Mouse (Mus musculus): ENCODE data around the gene Ephb1. TPM values are rescaled to one million over a fixed set of nuclear protein-coding genes. Genes with fewer than 3 reads are reported as not detected.

The Ephb1 gene
- total and polyA plus RNA-seq, 3 experiments: not detected

- no peak overlapping the region for H3K9ac ChIP-seq (ENCODE audit: insufficient read depth, low read depth)
- no peaks in the 10 kb centered on the region for H3K4me1 ChIP-seq (ENCODE audit: control insufficient read depth in 1 of 2, insufficient read depth in 2 of 2)
- no peak overlapping the region for H3K27ac ChIP-seq (ENCODE audit: insufficient read depth, low read depth)
- H3K27me3 ChIP-seq (replicated peaks): no peaks in the 10 kb centered on the region
- no peaks in the 10 kb centered on the region for H3K79me2 ChIP-seq (replicated peaks; ENCODE audit: control insufficient read depth, extremely low read depth, insufficient read depth, poor library complexity, severe bottlenecking)
- H3K36me3 ChIP-seq (replicated peaks in 1 of 2; ENCODE audit: control insufficient read depth in 1 of 2, insufficient read depth in 1 of 2, low read length in 1 of 2): no peaks in the 10 kb centered on the region
- H3K9me3 ChIP-seq (replicated peaks; ENCODE audit: low read length): peaks cover 94% of the 10 kb centered on the region
- DNase-seq (ENCODE audit: extremely low read depth): no peak
- TF ChIP-seq IRF4 (IDR thresholded peaks at IDR 0.05; ENCODE audit: low read depth, low read length): no peak
- TF ChIP-seq MAFK (IDR thresholded peaks at IDR 0.05; ENCODE audit: insufficient replicate concordance, low read length): no peak
- TF ChIP-seq RCOR1 (conservative IDR thresholded peaks at IDR 0.05; ENCODE audit: low read depth, low read length): no peak
- TF ChIP-seq JUND (conservative IDR thresholded peaks at IDR 0.05; ENCODE audit: low read depth, low read length): no peak
- no peak for TF ChIP-seq TBP (conservative IDR thresholded peaks at IDR 0.05; ENCODE audit: low read depth, low read length)
- no peak for TF ChIP-seq MAX (IDR thresholded peaks at IDR 0.05; ENCODE audit: low read length)
- TF ChIP-seq MEF2A (IDR thresholded peaks at IDR 0.05; ENCODE audit: borderline replicate concordance, low read depth, low read length): no peak
- TF ChIP-seq E2F4 (IDR thresholded peaks at IDR 0.05; ENCODE audit: insufficient replicate concordance, low read depth, low read length): no peak
- no peak for TF ChIP-seq SIN3A (IDR thresholded peaks at IDR 0.05; ENCODE audit: low read length)
- no peak for TF ChIP-seq SMC3 (IDR thresholded peaks at IDR 0.05; ENCODE audit: low read depth, low read length)
- TF ChIP-seq POLR2AphosphoS2 (IDR thresholded peaks at IDR 0.05; ENCODE audit: low read depth, low read length): no peak
- TF ChIP-seq JUN (IDR thresholded peaks at IDR 0.05; ENCODE audit: insufficient read depth, low read depth, low read length): no peak
- TF ChIP-seq HCFC1 (IDR thresholded peaks at IDR 0.05; ENCODE audit: low read depth, low read length): no peak
- no peak for TF ChIP-seq ETS1 (conservative IDR thresholded peaks at IDR 0.05; ENCODE audit: low read depth, low read length)
- no peak for TF ChIP-seq POLR2A (IDR thresholded peaks at IDR 0.05; ENCODE audit: low read depth, low read length)
- no peak for TF ChIP-seq GABPA (IDR thresholded peaks at IDR 0.05; ENCODE audit: insufficient replicate concordance, low read depth, low read length)
- TF ChIP-seq ZKSCAN1 (IDR thresholded peaks at IDR 0.05; ENCODE audit: borderline replicate concordance, low read depth, low read length): no peak
- dilution Hi-C loops (cut with MboI; ENCODE audit: extremely low pct_ligation_motif_present, extremely low pct_unique_long_range_greater_than_20kb, low sequenced_read_pairs) (no loop called here), in situ Hi-C loops (cut with MboI; ENCODE audit: low pct_ligation_motif_present, low pct_unique_long_range_greater_than_20kb, low sequenced_read_pairs) (no loop called here)
- no peak overlapping the region for H3K4me3 ChIP-seq (replicated peaks in 1 of 3; ENCODE audit: low read depth in 2 of 3, low read length in 2 of 3, poor library complexity in 1 of 3)
- H3K4me2 ChIP-seq (ENCODE audit: insufficient read depth, low read depth, poor library complexity, severe bottlenecking): no peak overlapping the region
Observed at GRCm38 (mm10) chr9:102353056-102353635, 1.3 kb downstream of the Ephb1 start.

GRCm38 (mm10) chr9:102352186-102353055, 2.1 kb downstream of the Ephb1 start:
- Histone ChIP-seq H3K4me2 (ENCODE audit: insufficient read depth, low read depth, poor library complexity, severe bottlenecking) (no peak overlapping the region), H3K4me3 (replicated peaks in 1 of 3; ENCODE audit: low read depth in 2 of 3, low read length in 2 of 3, poor library complexity in 1 of 3) (no peak overlapping the region), H3K4me1 (ENCODE audit: control insufficient read depth in 1 of 2, insufficient read depth in 2 of 2) (no peaks in the 10 kb centered on the region), H3K27me3 (replicated peaks) (no peaks in the 10 kb centered on the region), H3K9me3 (replicated peaks; ENCODE audit: low read length) (peaks cover 96% of the 10 kb centered on the region), H3K36me3 (replicated peaks in 1 of 2; ENCODE audit: control insufficient read depth in 1 of 2, insufficient read depth in 1 of 2, low read length in 1 of 2) (no peaks in the 10 kb centered on the region), H3K9ac (ENCODE audit: insufficient read depth, low read depth) (no peak overlapping the region), H3K79me2 (replicated peaks; ENCODE audit: control insufficient read depth, extremely low read depth, insufficient read depth, poor library complexity, severe bottlenecking) (no peaks in the 10 kb centered on the region), H3K27ac (ENCODE audit: insufficient read depth, low read depth) (no peak overlapping the region)
- dilution Hi-C loops (cut with MboI; ENCODE audit: extremely low pct_ligation_motif_present, extremely low pct_unique_long_range_greater_than_20kb, low sequenced_read_pairs): no loop called here
- DNase-seq (ENCODE audit: extremely low read depth): no peak
- no peak for TF ChIP-seq ETS1 (conservative IDR thresholded peaks at IDR 0.05; ENCODE audit: low read depth, low read length)
- TF ChIP-seq ZNF384 (IDR thresholded peaks at IDR 0.05; ENCODE audit: low read depth, low read length): no peak
- no peak for TF ChIP-seq BHLHE40 (IDR thresholded peaks at IDR 0.05; ENCODE audit: low read depth, low read length)
- TF ChIP-seq ZMIZ1 (IDR thresholded peaks at IDR 0.05; ENCODE audit: low read depth, low read length): no peak
- TF ChIP-seq EP300 (IDR thresholded peaks at IDR 0.05; ENCODE audit: low read length): no peak
- TF ChIP-seq SMC3 (IDR thresholded peaks at IDR 0.05; ENCODE audit: low read depth, low read length): no peak
- no peak for TF ChIP-seq HCFC1 (IDR thresholded peaks at IDR 0.05; ENCODE audit: low read depth, low read length)
- TF ChIP-seq SIN3A (IDR thresholded peaks at IDR 0.05; ENCODE audit: low read length): no peak
- no peak for TF ChIP-seq CHD1 (IDR thresholded peaks at IDR 0.05; ENCODE audit: low read depth, low read length)
- TF ChIP-seq GABPA (IDR thresholded peaks at IDR 0.05; ENCODE audit: insufficient replicate concordance, low read depth, low read length): no peak
- no peak for TF ChIP-seq RAD21 (IDR thresholded peaks at IDR 0.05; ENCODE audit: low read depth, low read length)
- no peak for TF ChIP-seq MAX (IDR thresholded peaks at IDR 0.05; ENCODE audit: low read length)
- TF ChIP-seq MYC (IDR thresholded peaks at IDR 0.05; ENCODE audit: low read depth, low read length): no peak
- TF ChIP-seq MAZ (IDR thresholded peaks at IDR 0.05; ENCODE audit: low read depth, low read length): no peak
- TF ChIP-seq KAT2A (IDR thresholded peaks at IDR 0.05; ENCODE audit: insufficient replicate concordance, low read length): no peak
- TF ChIP-seq ZC3H11A (IDR thresholded peaks at IDR 0.05; ENCODE audit: low read depth, low read length): no peak
- TF ChIP-seq ELF1 (IDR thresholded peaks at IDR 0.05; ENCODE audit: low read depth, low read length): no peak
- no peak for TF ChIP-seq TBP (conservative IDR thresholded peaks at IDR 0.05; ENCODE audit: low read depth, low read length)
- no peak for TF ChIP-seq NELFE (IDR thresholded peaks at IDR 0.05; ENCODE audit: low read depth, low read length)
- TF ChIP-seq USF1 (IDR thresholded peaks at IDR 0.05; ENCODE audit: low read depth, low read length): no peak
- in situ Hi-C loops (cut with MboI; ENCODE audit: low pct_ligation_motif_present, low pct_unique_long_range_greater_than_20kb, low sequenced_read_pairs): no loop called here

Measured in CH12.LX (cell line).